Mouse (Mus musculus): Measurements from ENCODE around the gene Npepps. TPM values are rescaled to one million over a fixed set of nuclear protein-coding genes. Genes with fewer than 3 reads are reported as not detected.
A peak's percentile ranks its signal among the peaks of the same experiment; 100 is the strongest.
"Not testable (repeated sequence)": the region's sequence is repeated elsewhere in the genome, so short reads cannot be mapped to it uniquely, and the experiment has no call there.

The Npepps gene
- polyA plus RNA-seq, 1 experiment: 23.1 TPM

- DNase-seq: no peak
- H3K27me3 ChIP-seq (replicated peaks; ENCODE audit: control insufficient read depth, insufficient read depth, low read length): no peaks in the 10 kb centered on the region
- peaks cover 13% of the 10 kb centered on the region; the same call in 1 of the 2 replicates for H3K4me1 ChIP-seq (ENCODE audit: control insufficient read depth, insufficient read depth, low read length)
- no peaks in the 10 kb centered on the region for H3K36me3 ChIP-seq (ENCODE audit: control insufficient read depth, insufficient read depth, low read length)
- TF ChIP-seq CTCF (conservative IDR thresholded peaks at IDR 0.05; ENCODE audit: insufficient read depth, insufficient read length, low read depth, low read length): no peak
- TF ChIP-seq POLR2A (IDR thresholded peaks at IDR 0.05; ENCODE audit: low read depth, low read length): no peak
- H3K27ac ChIP-seq (ENCODE audit: insufficient read depth, low read depth, low read length): no peak overlapping the region
- H3K4me3 ChIP-seq (ENCODE audit: insufficient read depth, low read depth, low read length): no peak overlapping the region
- 85% methylated on average over 5 of the region's 5 CpGs for WGBS
Measured at GRCm38 (mm10) chr11:97273613-97274012, 6.8 kb downstream of the Npepps start.

GRCm38 (mm10) chr11:97272835-97273234, 7.6 kb downstream of the Npepps start:
- no peak for DNase-seq
- H3K27ac ChIP-seq (ENCODE audit: insufficient read depth, low read depth, low read length): no peak overlapping the region
- H3K4me1 ChIP-seq (ENCODE audit: control insufficient read depth, insufficient read depth, low read length): peaks cover 6% of the 10 kb centered on the region; the same call in 1 of the 2 replicates
- no peak overlapping the region for H3K4me3 ChIP-seq (ENCODE audit: insufficient read depth, low read depth, low read length)
- no peaks in the 10 kb centered on the region for H3K36me3 ChIP-seq (ENCODE audit: control insufficient read depth, insufficient read depth, low read length)
- no peaks in the 10 kb centered on the region for H3K27me3 ChIP-seq (replicated peaks; ENCODE audit: control insufficient read depth, insufficient read depth, low read length)
- WGBS: 88% methylated on average over 4 of the region's 4 CpGs
- TF ChIP-seq CTCF (conservative IDR thresholded peaks at IDR 0.05; ENCODE audit: insufficient read depth, insufficient read length, low read depth, low read length): no peak
- TF ChIP-seq POLR2A (IDR thresholded peaks at IDR 0.05; ENCODE audit: low read depth, low read length): no peak

GRCm38 (mm10) chr11:97270004-97270403, 10.4 kb downstream of the Npepps start:
- not testable (repeated sequence) for DNase-seq; H3K27ac ChIP-seq (ENCODE audit: insufficient read depth, low read depth, low read length); H3K4me1 ChIP-seq (ENCODE audit: control insufficient read depth, insufficient read depth, low read length); H3K36me3 ChIP-seq (ENCODE audit: control insufficient read depth, insufficient read depth, low read length); H3K27me3 ChIP-seq (replicated peaks; ENCODE audit: control insufficient read depth, insufficient read depth, low read length); H3K4me3 ChIP-seq (ENCODE audit: insufficient read depth, low read depth, low read length)
- 58% methylated on average over 2 of the region's 2 CpGs for WGBS
- TF ChIP-seq CTCF (conservative IDR thresholded peaks at IDR 0.05; ENCODE audit: insufficient read depth, insufficient read length, low read depth, low read length): 0 out of 2 replicates have a peak, but pooled peaks have one; percentile 6

GRCm38 (mm10) chr11:97266544-97266943, 13.9 kb downstream of the Npepps start:
- H3K27ac ChIP-seq (ENCODE audit: insufficient read depth, low read depth, low read length); H3K4me1 ChIP-seq (ENCODE audit: control insufficient read depth, insufficient read depth, low read length); H3K36me3 ChIP-seq (ENCODE audit: control insufficient read depth, insufficient read depth, low read length); H3K4me3 ChIP-seq (ENCODE audit: insufficient read depth, low read depth, low read length); H3K27me3 ChIP-seq (replicated peaks; ENCODE audit: control insufficient read depth, insufficient read depth, low read length); DNase-seq: not testable (repeated sequence)
- 89% methylated on average over 1 of the region's 1 CpGs for WGBS

- WGBS: 98% methylated on average over 1 of the region's 1 CpGs
- H3K27ac ChIP-seq (ENCODE audit: insufficient read depth, low read depth, low read length); H3K4me3 ChIP-seq (ENCODE audit: insufficient read depth, low read depth, low read length); H3K27me3 ChIP-seq (replicated peaks; ENCODE audit: control insufficient read depth, insufficient read depth, low read length); DNase-seq; H3K4me1 ChIP-seq (ENCODE audit: control insufficient read depth, insufficient read depth, low read length); H3K36me3 ChIP-seq (ENCODE audit: control insufficient read depth, insufficient read depth, low read length): not testable (repeated sequence)
Measured at GRCm38 (mm10) chr11:97249649-97250048, 30.8 kb downstream of the Npepps start.

GRCm38 (mm10) chr11:97246510-97247159, 33.8 kb downstream of the Npepps start:
- Histone ChIP-seq H3K4me3 (ENCODE audit: insufficient read depth, low read depth, low read length) (no peak overlapping the region), H3K27ac (ENCODE audit: insufficient read depth, low read depth, low read length) (no peak overlapping the region), H3K4me1 (ENCODE audit: control insufficient read depth, insufficient read depth, low read length) (no peaks in the 10 kb centered on the region), H3K36me3 (ENCODE audit: control insufficient read depth, insufficient read depth, low read length) (peaks cover 2% of the 10 kb centered on the region; the same call in 1 of the 2 replicates), H3K27me3 (replicated peaks; ENCODE audit: control insufficient read depth, insufficient read depth, low read length) (no peaks in the 10 kb centered on the region)
- TF ChIP-seq POLR2A (IDR thresholded peaks at IDR 0.05; ENCODE audit: low read depth, low read length) (no peak), CTCF (conservative IDR thresholded peaks at IDR 0.05; ENCODE audit: insufficient read depth, insufficient read length, low read depth, low read length) (no peak)
- no peak for DNase-seq
- WGBS: 82% methylated on average over 10 of the region's 10 CpGs

- H3K4me1 ChIP-seq (ENCODE audit: control insufficient read depth, insufficient read depth, low read length): no peaks in the 10 kb centered on the region
- H3K36me3 ChIP-seq (ENCODE audit: control insufficient read depth, insufficient read depth, low read length): peaks cover 6% of the 10 kb centered on the region
- no peaks in the 10 kb centered on the region for H3K27me3 ChIP-seq (replicated peaks; ENCODE audit: control insufficient read depth, insufficient read depth, low read length)
- H3K27ac ChIP-seq (ENCODE audit: insufficient read depth, low read depth, low read length): no peak overlapping the region
- no peak overlapping the region for H3K4me3 ChIP-seq (ENCODE audit: insufficient read depth, low read depth, low read length)
- TF ChIP-seq CTCF (conservative IDR thresholded peaks at IDR 0.05; ENCODE audit: insufficient read depth, insufficient read length, low read depth, low read length): no peak
- no peak for TF ChIP-seq POLR2A (IDR thresholded peaks at IDR 0.05; ENCODE audit: low read depth, low read length)
- WGBS: 84% methylated on average over 7 of the region's 7 CpGs
- no peak for DNase-seq
Measured at GRCm38 (mm10) chr11:97241321-97241720, 39.1 kb downstream of the Npepps start.

- Histone ChIP-seq H3K27ac (ENCODE audit: insufficient read depth, low read depth, low read length) (no peak overlapping the region), H3K27me3 (replicated peaks; ENCODE audit: control insufficient read depth, insufficient read depth, low read length) (no peaks in the 10 kb centered on the region), H3K4me3 (ENCODE audit: insufficient read depth, low read depth, low read length) (no peak overlapping the region), H3K4me1 (ENCODE audit: control insufficient read depth, insufficient read depth, low read length) (no peaks in the 10 kb centered on the region), H3K36me3 (ENCODE audit: control insufficient read depth, insufficient read depth, low read length) (peaks cover 6% of the 10 kb centered on the region)
- WGBS: 89% methylated on average over 2 of the region's 2 CpGs
- no peak for TF ChIP-seq CTCF (conservative IDR thresholded peaks at IDR 0.05; ENCODE audit: insufficient read depth, insufficient read length, low read depth, low read length)
- no peak for TF ChIP-seq POLR2A (IDR thresholded peaks at IDR 0.05; ENCODE audit: low read depth, low read length)
- DNase-seq: no peak
Measured at GRCm38 (mm10) chr11:97237976-97238375, 42.5 kb downstream of the Npepps start.
